8 mouse cellular contexts compared by ENCODE assay signal in the genomic region with DNA sequence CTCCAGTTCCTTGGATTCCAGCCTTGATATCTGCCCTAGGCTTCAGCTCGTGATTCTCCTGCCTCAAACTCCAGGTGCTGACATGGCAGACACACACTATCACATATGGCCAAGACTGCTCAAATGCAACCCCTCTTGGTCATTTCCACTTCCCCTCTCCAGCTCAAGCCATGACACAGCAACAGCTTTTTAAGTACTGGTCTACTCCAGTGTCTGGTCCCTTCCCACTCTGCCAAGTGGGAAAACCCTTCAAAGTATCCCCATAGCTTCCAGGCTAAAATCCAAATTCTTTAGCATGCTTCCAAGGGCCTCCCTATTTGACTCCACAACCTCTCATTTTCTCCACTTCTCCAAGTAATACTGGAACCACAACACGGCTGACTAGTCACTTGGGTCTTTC. TPM values are rescaled to one million over a fixed set of nuclear protein-coding genes. Genes with fewer than 3 reads are reported as not detected.
A peak's percentile ranks its signal among the peaks of the same experiment; 100 is the strongest.
DNase-seq lines count a peak whose midpoint lies in the region; ATAC-seq and TF ChIP-seq lines count a peak whose summit lies in the region.

No protein-coding gene starts in this region.

- H3K4me3 ChIP-seq in lung, adult 2 months (replicated peaks; ENCODE audit: extremely low read depth, low read depth, low read length) = peak overlapping the region; percentile 10
- H3K4me3 ChIP-seq in embryonic fibroblast, embryonic 13.5 days (ENCODE audit: insufficient read depth, low read length) = peak overlapping the region; percentile 77
- H3K4me3 ChIP-seq in limb, embryonic 12.5 days (replicated peaks) = peak overlapping the region; percentile 81; the same call in 1 of the 2 replicates
- H3K4me3 ChIP-seq in neural tube, embryonic 15.5 days (replicated peaks) = peak overlapping the region; percentile 94

- H3K9ac ChIP-seq in limb, embryonic 12.5 days (replicated peaks) = peak overlapping the region; percentile 19; the same call in 1 of the 2 replicates
- 0 out of 2 replicates have a peak overlapping the region, but pooled peaks have one; percentile 87 for H3K9ac ChIP-seq in neural tube, embryonic 15.5 days (replicated peaks)

- no peak for TF ChIP-seq POLR2A in lung, adult 2 months (IDR thresholded peaks at IDR 0.05; ENCODE audit: borderline replicate concordance, extremely low read depth, low read depth, low read length)
- 0 out of 2 replicates have a peak, but pooled peaks have one; percentile 17 for TF ChIP-seq POLR2A in embryonic fibroblast, embryonic 13.5 days (IDR thresholded peaks at IDR 0.05; ENCODE audit: low read depth, low read length)

- no peaks in the 10 kb centered on the region for H3K27me3 ChIP-seq in limb, embryonic 12.5 days
- no peaks in the 10 kb centered on the region for H3K27me3 ChIP-seq in neural tube, embryonic 15.5 days (replicated peaks)

- no peaks in the 10 kb centered on the region for H3K9me3 ChIP-seq in limb, embryonic 12.5 days
- H3K9me3 ChIP-seq in neural tube, embryonic 15.5 days (replicated peaks) = no peaks in the 10 kb centered on the region

- no peak for ATAC-seq in limb, embryonic 12.5 days (ENCODE audit: insufficient number of reproducible peaks, insufficient read depth, low FRiP score, low TSS enrichment, low read depth)
- no peak for ATAC-seq in neural tube, embryonic 15.5 days (ENCODE audit: low FRiP score)

- TF ChIP-seq CTCF in lung, adult 2 months (IDR thresholded peaks at IDR 0.05; ENCODE audit: insufficient read depth, low read length) = no peak
- TF ChIP-seq CTCF in embryonic fibroblast, embryonic 13.5 days (IDR thresholded peaks at IDR 0.05; ENCODE audit: borderline replicate concordance, insufficient read depth, low read length) = no peak

- H3K36me3 ChIP-seq in limb, embryonic 12.5 days = no peaks in the 10 kb centered on the region
- H3K36me3 ChIP-seq in neural tube, embryonic 15.5 days = no peaks in the 10 kb centered on the region

- peak overlapping the region; percentile 77 for H3K27ac ChIP-seq in embryonic fibroblast, embryonic 13.5 days (ENCODE audit: insufficient read depth, low read length)
- H3K27ac ChIP-seq in limb, embryonic 12.5 days = no peak overlapping the region
- H3K27ac ChIP-seq in neural tube, embryonic 15.5 days (replicated peaks) = 0 out of 2 replicates have a peak overlapping the region, but pooled peaks have one; percentile 33

- DNase-seq in lung, adult 2 months = no peak
- no peak for DNase-seq in lung, postnatal 10 days
- no peak for DNase-seq in gastrocnemius, adult 18-20 months (ENCODE audit: low spot score)
- no peak for DNase-seq in spleen, postnatal 4 days (ENCODE audit: low spot score in 2 of 2)
- DNase-seq in c-Kit-positive CD71-positive TER-119-positive erythroid progenitor cells, embryonic 14.5 days (ENCODE audit: low spot score) = no peak

- 25% methylated on average over 2 of the region's 2 CpGs for WGBS in lung, adult 2 months
- 71% methylated on average over 2 of the region's 2 CpGs for WGBS in limb, embryonic 12.5 days
- WGBS in neural tube, embryonic 15.5 days = 79% methylated on average over 2 of the region's 2 CpGs

- H3K4me1 ChIP-seq in lung, adult 2 months (ENCODE audit: control insufficient read depth, insufficient read depth, low read length) = peaks cover 13% of the 10 kb centered on the region
- H3K4me1 ChIP-seq in embryonic fibroblast, embryonic 13.5 days (ENCODE audit: control insufficient read depth, insufficient read depth, low read length) = peaks cover 7% of the 10 kb centered on the region
- H3K4me1 ChIP-seq in limb, embryonic 12.5 days (replicated peaks) = peaks cover 19% of the 10 kb centered on the region
- H3K4me1 ChIP-seq in neural tube, embryonic 15.5 days = peaks cover 49% of the 10 kb centered on the region

- H3K4me2 ChIP-seq in limb, embryonic 12.5 days = peak overlapping the region; percentile 85
- peak overlapping the region; percentile 89 for H3K4me2 ChIP-seq in neural tube, embryonic 15.5 days

RNA-seq across cellular contexts. Expression of a gene that starts 1.8 kb away (rescaled TPM):
- polyA plus RNA-seq in lung, adult 2 months (2012; rRNA removed) = 101 and 124 TPM in 2 replicates
- 317 and 412 TPM in 2 replicates for polyA plus RNA-seq in embryonic fibroblast, embryonic 13.5 days (2011; ENCODE audit: insufficient read length, low read depth, missing spikeins)
- 35.4 and 43.1 TPM in 2 replicates for polyA plus RNA-seq in limb, embryonic 12.5 days (2016; fragmentation: Nextera tagmentation; extraction: Ambion mirVana)
- 73.5 and 78.6 TPM in 2 replicates for polyA plus RNA-seq in neural tube, embryonic 15.5 days (2015; fragmentation: Nextera tagmentation; extraction: Ambion mirVana)
- total RNA-seq in gastrocnemius, adult 18-20 months (2021) = 10 to 100 TPM; 16.7 to 25.5 TPM

RNA-seq across cellular contexts. Expression of a gene that starts 48.0 kb away (rescaled TPM):
- 35.2 and 43.6 TPM in 2 replicates for polyA plus RNA-seq in lung, adult 2 months (2012; rRNA removed)
- 66.8 and 75.8 TPM in 2 replicates for polyA plus RNA-seq in embryonic fibroblast, embryonic 13.5 days (2011; ENCODE audit: insufficient read length, low read depth, missing spikeins)
- 60.0 and 67.5 TPM in 2 replicates for polyA plus RNA-seq in limb, embryonic 12.5 days (2016; fragmentation: Nextera tagmentation; extraction: Ambion mirVana)
- 97.0 and 121 TPM in 2 replicates for polyA plus RNA-seq in neural tube, embryonic 15.5 days (2015; fragmentation: Nextera tagmentation; extraction: Ambion mirVana)
- 10 to 100 TPM; 11.4 to 12.7 TPM for total RNA-seq in gastrocnemius, adult 18-20 months (2021)

Comparison
In these comparisons a context has a peak if more than half of its experiments do, and no peak if none do; other contexts are left out.
1. H3K4me3 ChIP-seq: peak in every context shown above with its lines; median percentile 94 in neural tube, embryonic 15.5 days; 81 in limb, embryonic 12.5 days; 77 in embryonic fibroblast, embryonic 13.5 days; 10 in lung, adult 2 months.